Mouse (Mus musculus) spleen, postnatal 36 days (tissue): Measurements from ENCODE around the gene Trap1.
A peak's percentile ranks its signal among the peaks of the same experiment; 100 is the strongest.
"Not testable (repeated sequence)": the region's sequence is repeated elsewhere in the genome, so short reads cannot be mapped to it uniquely, and the experiment has no call there.

Source experiments
- DNase-seq, 2 experiments: peaks; one replicate each; pipeline ENCODE4 v3.0.0; 2022; ENCODE audit warnings: low spot score in 2 of 2, mixed read lengths in 1 of 2

The Trap1 gene

DNA sequence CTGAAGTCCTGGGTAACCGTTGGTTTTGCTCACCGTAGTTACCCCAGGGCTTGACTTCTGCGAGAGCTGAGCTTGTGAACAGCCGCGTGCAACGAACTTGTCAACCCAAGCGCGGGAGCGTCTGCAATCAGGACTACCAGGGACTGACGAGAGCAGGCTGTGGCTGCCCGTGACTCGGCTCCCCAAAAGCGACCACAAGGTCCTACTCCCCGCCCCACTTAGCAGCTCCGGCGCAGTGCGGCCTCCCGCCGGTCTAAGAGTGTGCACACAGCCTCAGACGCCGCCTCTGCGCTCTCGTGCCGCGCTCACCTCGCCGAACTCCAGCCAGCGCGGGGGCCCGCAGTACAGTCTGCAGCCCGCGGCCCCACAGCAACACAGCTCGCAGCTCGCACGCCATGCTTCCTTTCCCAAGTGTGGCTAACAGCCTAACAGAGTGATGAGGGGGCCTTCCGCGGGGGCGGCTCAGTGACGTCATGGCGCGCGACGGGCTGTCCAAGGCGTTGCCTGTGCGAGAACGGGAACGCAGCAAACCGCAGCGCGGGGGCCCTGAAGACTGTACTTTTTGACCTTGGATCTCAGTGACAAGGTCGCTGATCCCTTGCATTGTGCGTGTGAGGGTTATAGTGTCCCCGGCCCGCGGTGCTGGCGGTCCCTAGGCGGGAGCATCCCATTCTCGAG, at the start of gene Trap1:
Trap1 (minus strand) TSS at position 444 of the 678 bp plus-strand sequence.
- peak; percentile 88 to 91 for DNase-seq

DNA sequence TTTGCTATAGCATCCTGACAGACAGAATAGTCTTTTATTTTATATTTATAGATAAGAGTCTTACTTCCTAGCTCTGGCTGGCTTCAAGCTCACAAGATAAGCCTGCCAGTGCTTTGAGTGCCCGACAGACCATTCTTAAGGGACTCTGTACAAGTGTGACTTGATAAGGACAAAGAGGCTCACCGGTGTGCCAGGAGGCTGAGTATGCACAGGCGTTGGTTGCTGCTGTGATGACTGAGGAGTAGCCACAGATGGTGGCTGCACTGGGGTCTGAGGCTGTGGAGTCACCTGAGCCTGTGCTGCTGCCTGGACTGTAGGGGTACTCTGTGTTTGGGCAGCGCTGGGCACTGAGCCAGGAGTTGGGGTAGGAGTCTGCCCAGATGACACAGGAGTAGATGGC, 39.4 kb upstream of the Trap1 start:
- peak in 1 of 2 experiments; percentile 3 for DNase-seq

DNA sequence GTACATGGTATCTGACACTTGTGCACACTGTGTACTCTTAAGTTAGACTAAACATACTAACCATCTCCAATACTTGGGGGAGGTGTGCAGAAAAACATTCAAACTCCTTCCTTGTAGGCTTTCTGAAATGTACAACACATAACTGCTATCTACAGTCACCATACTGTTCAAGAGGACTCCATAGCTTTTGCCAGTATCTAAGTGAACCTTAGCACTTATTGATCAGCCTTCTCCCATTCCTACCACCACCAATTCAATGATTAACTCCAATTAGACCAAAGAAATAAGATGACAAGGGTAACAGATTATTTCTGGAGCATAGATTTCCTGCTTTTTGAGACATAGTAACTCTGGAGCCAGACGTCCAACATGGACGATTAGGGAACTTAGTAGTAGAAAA, 22.7 kb upstream of the Trap1 start:
- no peak for DNase-seq

DNA sequence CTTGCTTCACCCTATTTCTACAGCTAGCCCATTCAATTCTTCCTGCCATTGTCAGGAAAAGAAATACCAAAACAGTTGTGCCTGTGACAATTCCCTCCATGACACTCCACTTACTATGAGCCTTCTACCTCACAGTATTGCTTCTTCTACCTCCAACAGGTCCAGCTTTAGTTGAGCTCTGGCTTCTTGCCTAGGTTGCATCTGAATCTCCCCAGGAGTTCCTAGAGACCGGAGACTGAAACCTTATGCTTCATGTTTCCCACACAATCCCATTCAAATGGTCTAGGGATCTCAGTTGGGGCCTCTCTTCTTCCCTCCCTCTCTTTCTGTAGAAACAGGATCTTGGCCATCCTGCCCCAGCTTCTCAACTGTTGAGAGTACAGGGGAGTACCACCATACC, 19.9 kb upstream of the Trap1 start:
- DNase-seq, result no peak

DNA sequence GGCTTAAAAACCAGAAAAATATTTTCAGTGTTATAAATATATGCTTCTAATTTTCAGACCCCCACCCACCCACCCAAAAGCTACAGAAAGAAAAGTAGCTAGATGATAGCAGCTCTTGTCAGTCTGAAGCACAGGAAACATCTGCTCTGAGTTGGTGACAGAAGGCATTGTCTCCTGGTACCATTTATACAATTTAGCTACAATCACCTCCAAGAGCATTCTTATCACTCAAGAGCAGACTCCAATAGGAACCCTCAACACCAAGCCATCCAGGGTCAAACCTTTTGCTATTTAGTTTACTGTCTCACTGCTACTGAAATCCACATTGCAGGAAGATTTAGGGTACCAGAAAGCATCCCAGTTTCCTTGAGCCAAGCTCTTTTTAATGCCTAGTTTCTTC, 19.3 kb upstream of the Trap1 start:
- no peak for DNase-seq

DNA sequence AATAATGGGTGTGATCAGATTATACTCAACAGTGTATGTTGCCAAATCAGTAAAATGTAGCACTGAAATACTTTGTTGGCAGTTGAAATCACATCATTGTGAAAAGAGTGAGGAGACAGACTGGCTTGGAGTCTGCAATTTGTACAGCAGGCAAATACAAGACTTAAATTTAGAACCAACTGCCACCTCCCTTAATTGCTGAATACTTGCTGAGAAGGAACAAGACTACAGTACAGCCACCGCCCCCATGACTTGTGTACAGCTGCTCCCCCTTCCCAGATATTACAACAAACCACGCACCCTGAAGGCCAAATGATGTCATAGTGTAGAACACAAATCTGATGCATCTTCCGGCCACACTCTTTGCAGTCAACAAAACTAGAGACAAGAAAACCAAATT, 18.5 kb upstream of the Trap1 start:
- no peak for DNase-seq

DNA sequence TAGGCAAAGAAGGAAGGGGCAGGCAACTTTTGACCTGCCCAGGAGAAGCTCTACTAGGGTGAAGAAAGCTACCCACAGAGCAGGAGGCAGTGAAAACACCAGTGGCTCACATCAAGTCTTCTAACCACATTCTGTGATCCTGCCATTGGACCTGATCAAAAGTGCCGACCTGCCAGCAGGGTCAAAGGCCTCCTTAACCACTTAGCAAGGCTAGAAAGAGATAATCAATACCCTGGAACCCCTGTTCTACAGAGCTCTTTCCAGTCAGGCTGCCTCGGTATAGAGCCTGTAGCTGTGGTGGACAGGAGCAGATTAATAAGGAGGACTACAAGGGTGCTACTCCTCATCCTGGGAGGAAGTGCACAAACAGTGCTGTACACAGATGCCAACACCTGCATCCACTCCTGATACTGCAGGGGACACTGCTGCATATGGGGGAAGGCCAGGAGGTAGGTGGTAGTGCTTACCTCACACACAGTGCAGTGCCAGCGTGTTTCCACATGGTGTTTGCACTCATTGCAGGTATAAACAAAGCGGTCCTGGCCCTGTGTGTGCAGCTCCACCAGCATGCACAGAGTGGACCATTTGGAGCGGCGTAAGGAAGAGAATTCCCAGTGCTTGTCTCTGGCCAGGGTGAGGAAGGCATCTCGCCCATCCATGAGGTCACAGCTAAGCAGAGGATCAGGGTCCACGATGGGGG, 9.7 kb upstream of the Trap1 start:
- no peak for DNase-seq

DNA sequence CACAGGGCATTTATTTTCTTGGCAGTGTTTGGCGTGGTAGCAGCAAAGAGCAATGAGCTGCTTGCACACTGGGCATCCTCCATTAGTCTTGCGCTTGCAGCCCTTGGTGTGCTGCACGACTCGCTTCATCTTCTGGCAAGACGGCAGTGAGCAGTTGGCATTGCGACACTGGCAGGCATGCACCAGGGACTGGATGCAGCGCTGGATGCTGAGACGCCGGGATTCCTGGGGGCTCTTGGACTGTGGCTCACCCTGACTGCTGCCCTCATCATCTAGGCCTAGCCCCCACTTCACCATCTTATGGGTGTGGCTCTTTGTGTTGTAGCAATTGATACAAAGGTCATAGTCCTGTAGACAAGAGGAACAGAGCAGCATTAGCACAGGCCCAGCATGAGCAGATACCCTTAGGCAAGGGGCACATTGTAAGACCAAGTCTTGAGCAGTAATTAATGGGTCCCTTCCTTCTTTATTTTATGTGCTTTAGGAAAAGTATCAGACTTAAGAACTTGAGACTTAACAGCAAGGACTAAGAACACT, 8.3 kb upstream of the Trap1 start:
- DNase-seq, result no peak

DNA sequence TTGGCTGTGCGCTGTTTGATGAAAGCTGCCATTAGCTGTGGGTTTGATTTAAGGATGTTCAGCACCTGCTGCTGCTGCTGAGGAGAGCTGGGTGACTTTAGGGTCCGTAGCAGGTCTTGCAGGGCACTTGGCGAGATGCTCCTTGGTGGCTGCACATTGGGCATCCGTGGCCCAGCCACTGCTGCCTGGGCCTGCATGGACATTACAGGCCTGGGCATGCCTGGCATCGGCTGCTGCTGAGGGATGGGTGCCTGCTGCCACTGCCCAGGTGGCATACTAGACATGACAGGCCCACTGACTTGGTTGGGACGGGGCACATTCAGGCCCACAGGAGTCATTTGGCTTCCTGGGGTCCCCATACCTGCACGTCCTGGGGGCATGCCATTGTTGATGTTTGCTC, 7.4 kb upstream of the Trap1 start:
- no peak for DNase-seq

DNA sequence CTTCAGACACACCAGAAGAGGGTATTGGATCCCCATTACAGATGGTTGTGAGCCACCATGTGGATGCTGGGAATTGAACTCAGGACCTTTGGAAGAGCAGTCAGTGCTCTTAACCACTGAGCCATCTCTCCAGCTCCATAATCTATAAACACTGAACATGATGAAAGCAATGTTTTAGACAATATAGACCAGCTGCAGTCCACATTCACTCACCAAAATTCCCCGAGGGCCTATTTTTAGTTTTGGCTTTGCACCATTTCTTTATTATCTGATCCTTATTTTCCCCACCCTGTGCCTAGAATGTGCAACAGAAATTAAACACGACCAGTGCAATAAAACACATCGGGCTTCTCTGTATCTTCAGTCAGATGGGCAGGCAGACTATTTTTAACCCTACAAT, 2.8 kb upstream of the Trap1 start:
- not testable (repeated sequence) for DNase-seq

DNA sequence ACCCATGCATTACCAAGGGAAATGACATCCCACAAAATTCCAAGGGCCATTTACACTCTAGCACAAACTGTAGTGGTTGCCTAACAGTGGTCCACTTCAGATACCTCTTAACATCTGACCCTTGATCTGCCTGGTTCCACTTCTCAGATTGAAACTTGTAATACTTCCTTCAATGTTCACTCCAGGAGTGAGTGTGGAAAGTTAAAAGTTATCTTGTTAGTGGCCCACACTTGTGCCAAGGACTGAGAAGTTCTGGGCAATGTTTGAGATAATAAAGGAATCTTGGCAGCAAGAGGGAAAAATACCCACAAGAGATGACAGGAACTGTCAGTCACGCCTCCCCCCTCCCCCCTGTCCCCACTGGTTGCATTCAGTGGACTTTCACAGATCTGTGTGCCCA, 2.0 kb upstream of the Trap1 start:
- DNase-seq, result no peak

DNA sequence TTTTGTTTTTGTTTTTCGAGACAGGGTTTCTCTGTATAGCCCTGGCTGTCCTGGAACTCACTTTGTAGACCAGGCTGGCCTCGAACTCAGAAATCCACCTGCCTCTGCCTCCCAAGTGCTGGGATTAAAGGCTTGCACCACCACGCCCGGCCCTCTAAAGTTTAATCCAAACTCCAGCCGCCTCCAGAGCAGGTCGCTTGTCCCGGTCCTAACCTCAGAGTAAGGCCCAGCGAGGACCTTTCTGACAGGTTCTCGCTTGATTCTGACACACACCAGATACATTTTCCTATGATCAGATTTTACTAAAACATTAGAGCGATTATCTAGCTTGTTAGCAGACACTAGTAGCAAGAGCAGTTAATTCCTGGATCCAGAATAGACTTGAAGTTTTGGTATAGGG, 675 bp upstream of the Trap1 start:
- DNase-seq, result not testable (repeated sequence)

DNA sequence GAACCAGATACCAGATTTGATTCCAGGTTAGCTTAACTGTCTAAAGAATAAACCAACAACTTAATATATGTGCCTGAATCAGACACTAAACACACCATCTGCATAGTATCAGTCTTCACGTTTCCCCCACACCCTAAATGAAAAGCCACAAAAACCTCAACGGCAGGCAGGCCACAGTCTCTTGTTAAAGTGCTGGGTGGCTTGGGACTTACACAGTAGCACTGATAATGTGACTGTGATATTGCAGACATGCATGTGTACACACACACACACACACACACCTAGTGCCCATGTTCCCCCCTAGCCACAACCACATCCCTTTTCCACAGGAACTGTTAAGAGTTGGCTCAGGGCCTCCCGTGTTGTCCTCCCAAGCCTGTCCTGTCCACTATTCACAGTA, 2.8 kb downstream of the Trap1 start:
- no peak for DNase-seq

DNA sequence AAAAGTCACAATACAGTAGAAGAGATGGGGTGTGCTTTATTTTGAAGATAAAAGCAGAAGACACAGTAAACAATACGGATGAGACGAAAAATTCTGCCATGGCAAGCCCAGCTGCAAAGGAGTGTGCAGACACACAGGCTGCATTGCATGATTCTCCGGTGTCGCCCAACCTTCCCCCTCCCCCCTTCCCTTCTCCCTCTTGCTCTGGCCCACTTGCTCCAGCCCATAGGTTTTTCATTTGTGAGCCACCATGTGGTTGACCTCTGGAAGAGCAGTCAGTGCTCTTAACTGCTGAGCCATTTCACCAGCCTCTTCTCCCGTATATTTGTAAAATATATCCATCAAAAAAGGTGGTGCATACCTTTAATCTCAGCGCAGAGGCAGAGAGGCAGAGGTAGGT, 3.3 kb downstream of the Trap1 start:
- DNase-seq, result no peak

DNA sequence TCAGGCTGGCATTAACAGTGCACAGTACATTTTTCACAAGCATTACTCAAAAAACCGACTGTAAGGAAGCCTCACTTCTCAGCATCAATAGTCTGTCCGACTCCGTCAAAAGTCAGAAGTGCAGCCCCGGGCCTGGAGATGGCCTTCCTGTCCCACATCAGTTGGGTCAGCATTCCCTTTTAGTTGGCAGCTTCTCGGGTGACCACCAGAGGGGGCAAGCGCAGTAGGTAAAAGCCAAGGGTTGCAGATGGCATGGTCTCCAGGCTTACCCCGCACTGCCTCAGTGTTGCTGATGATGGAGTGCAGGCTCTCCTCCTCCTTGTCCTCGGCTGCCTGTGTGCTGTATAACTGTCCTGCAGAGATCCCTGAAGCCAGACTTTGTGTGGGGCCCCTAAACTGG, 9.0 kb downstream of the Trap1 start:
- peak; percentile 50 to 58 for DNase-seq

DNA sequence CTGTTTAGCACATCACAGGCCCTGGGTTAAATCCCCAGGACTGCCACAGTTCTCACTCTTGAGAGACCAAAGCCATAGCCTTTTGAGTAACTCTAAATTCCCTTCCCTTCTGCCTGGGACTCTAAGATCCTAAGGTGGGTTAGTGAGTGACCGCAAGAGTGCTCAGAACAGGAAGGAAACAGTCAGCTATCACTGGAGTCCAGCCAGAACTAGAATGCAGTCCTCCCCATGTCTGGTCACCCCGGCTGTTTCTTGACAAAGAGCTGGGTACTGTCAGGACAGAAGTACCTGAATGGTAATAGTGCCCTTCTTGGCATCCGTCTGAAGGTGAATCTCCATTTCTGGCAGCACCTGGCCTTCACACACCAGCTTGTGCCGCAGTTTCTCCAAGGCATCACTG, 12.7 kb downstream of the Trap1 start:
- no peak for DNase-seq

DNA sequence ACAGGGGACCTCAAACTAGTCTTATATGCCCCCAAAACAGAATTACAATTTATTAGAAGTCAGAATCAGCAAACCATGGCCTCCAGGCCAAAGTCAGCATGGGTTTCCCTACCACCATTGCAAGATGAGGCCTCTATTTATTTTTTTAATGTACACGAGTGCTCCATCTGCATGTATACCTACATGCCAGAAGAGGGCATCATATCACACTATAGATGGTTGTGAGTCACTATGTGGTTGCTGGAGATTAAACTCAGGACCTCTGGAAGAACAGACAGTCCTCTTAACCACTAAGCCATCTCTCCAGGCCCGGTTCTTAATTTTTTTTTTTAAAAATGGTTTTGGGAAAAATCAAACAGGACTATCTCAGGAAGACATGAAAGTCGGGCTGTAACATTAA, 23.8 kb downstream of the Trap1 start:
- no peak for DNase-seq

DNA sequence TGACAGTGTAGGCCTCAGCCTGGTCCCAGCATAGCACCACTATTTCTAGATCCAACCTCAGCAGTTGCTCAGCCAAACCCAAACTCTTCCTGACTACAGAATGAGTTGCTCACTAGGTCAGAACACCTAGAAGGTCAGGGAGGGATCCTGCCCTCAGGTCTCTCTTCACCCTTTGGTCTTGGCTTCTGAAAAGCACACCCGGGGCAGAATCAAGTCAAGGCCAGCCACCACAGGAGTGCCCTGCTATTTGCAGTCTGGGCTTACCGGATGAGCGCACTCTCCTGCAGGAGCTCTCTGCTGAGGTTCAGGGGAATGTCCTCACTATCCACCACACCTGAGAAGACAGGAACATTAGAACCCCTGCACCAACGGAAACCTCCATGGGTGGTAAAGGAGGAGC, 25.0 kb downstream of the Trap1 start:
- DNase-seq, result no peak

DNA sequence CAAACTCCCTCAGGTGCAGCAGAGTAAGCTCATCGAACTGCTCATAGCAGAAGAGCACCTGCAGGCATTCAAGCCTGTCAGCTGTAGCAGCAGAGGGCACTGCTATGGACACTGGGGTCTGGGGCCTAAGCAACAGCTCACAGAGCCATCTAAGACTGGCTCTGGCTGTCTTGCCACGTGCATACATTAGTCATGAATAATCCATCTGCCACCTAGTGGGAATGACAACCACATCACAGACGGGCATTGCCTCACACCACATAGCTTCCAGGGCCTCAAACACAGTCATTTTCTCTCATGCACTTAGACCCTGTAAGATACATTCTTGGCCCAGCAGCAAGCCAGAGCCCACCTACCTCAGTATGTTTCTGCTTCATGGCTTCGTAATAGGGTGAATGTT, 32.1 kb downstream of the Trap1 start:
- DNase-seq, result no peak

DNA sequence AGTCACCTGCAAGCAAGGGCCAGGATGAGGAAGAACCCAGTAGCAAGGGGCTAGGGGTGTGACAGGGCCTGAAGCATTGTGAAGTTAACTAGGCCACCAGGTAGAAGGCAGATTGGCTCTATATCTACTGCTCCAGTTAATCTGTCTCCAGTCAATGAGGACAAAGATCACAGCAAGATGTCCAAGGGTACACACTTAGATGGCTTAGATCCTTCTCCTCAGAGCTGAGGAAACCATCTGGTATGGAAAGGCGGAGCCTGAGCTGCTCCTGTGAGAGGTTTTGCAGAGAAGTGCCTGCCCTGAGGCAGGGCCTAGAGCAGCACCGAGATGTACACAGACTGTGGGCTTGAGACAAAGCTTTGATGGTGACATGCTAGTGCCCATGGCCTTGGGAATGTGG, 33.5 kb downstream of the Trap1 start:
- DNase-seq, result no peak

DNA sequence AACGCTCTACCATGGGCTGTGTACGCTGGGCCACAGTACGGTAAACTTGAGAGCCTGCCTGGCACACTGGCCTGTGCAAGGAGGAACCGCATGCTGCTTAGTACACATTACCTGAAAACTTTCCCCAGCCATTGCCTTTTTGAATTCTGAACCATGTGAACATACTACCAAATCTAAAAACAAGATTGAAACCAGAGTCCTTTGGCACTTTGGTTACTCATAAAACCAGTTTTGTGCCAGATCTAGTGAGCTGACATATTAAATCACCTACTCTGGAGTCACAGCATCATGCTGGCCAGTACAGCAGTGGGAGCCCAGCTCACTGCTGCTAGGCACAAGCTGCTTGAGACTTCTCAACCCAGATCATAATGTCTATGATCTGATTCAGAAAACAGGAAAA, 36.0 kb downstream of the Trap1 start:
- DNase-seq, result no peak

DNA sequence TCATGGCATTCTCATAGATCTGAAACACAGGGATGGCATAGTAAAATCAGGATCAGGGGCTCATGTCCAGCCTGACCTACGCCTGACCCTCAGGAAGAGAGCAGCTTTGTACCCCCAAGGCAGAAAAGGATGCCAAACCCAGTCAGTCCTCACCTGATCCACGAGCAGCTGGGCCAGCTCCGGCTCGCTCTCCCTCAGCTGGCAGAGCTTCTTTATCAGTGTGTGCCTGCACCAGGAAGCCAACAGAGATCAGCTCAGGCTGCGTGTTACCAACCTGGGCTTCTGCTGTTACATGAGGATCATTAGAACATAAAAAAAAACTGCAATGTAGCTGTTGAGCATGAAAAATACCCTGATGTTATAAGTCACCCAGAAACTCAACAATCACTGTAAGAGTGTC, 37.4 kb downstream of the Trap1 start:
- no peak for DNase-seq

DNA sequence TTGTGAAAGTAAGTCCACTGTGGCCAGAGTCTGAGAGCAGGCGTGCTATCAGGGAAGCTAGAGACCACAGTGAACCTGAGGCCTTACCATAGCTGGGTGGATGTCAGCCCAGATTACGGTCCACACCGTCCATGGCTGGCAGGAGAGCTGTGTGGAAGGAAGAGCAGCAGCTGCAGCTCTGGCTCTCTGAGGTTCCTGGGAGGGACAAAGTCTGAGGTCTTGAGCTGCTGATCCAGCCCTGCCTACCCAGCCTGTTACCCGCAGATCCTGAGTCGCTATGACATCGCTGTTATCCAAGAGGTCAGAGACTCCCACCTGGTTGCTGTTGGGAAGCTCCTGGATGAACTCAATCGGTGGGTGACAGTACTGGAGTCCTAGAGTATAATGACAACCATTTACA, 39.9 kb downstream of the Trap1 start:
- DNase-seq, result no peak

DNA sequence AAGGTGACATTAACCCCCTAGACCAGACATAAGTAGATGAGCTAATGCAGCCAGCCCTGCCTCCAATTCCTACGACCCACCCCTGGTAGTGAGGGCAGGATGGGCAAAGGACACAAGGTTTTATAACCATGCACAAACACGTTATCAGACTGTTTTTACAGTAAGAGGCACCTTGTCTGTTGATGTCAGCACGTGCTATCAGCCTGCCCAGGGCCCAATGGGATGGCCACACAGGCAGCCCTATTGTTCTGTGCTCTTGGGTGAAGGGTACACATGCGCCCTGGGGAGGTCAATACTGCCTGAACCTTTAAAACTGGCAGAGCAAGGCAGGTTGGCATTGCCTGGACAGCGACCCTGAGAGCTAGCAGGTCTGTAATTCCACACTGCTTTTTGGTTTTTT, 40.8 kb downstream of the Trap1 start, which contains the start of gene Dnase1:
Dnase1 (plus strand) TSS at position 136 of the 400 bp plus-strand sequence.
- DNase-seq, result no peak
